Mouse (Mus musculus) G1E (cell line): Measurements from ENCODE around the gene Sh3bp4.

Experiments
- CTCF ChIP-seq: IDR thresholded peaks from 2 replicates; pipeline ENCODE4 v1.5.1; 2012; ENCODE audit warnings: low read depth, low read length, inconsistent platforms, mixed read lengths
- GATA1 ChIP-seq: IDR thresholded peaks from 2 replicates; pipeline ENCODE4 v1.6.1; 2012; ENCODE audit warnings: borderline replicate concordance, low read length, inconsistent platforms, mixed read lengths
- GATA2 ChIP-seq: IDR thresholded peaks from 2 replicates; pipeline ENCODE4 v1.6.1; 2012; ENCODE audit warnings: low read depth, low read length, inconsistent platforms, borderline replicate concordance
- TAL1 ChIP-seq: conservative IDR thresholded peaks from 2 replicates; pipeline ENCODE4 v1.6.1; 2012; ENCODE audit warnings: low read depth, low read length, inconsistent platforms, mixed read lengths

GRCm38 (mm10) chr1:89133266-89133665, 63.1 kb downstream of the Sh3bp4 start:
- TF ChIP-seq CTCF (no peak), GATA1 (no peak), TAL1 (no peak), GATA2 (no peak)
